Mouse (Mus musculus) heart, embryonic 13.5 days (tissue): ENCODE measurements around the gene Fgf13. TPM values are rescaled to one million over a fixed set of nuclear protein-coding genes. Genes with fewer than 3 reads are reported as not detected.
A peak's percentile ranks its signal among the peaks of the same experiment; 100 is the strongest.

Source experiments
- ATAC-seq: fragments of 200-750 bp; cut with Nextera tagmentation; 2 replicates; pipeline ENCODE4 v1.8.0; 2017; ENCODE audit warnings: moderate TSS enrichment; ENCODE audit not compliant: insufficient number of reproducible peaks, low FRiP score, low TSS enrichment; ENCODE audit errors: extremely low read depth
- H3K27ac ChIP-seq: fragments of 300-500 bp; sonication (generic); replicated peaks from 2 replicates; pipeline ENCODE4 v1.5.1; 2015; ENCODE audit warnings: moderate library complexity, mild to moderate bottlenecking, inconsistent platforms
- H3K27me3 ChIP-seq: fragments of 300-500 bp; sonication (generic); replicated peaks from 2 replicates; pipeline ENCODE4 v1.6.1; 2015; ENCODE audit warnings: mild to moderate bottlenecking, inconsistent platforms
- H3K36me3 ChIP-seq: fragments of 300-500 bp; sonication (generic); 2 replicates; pipeline ENCODE4 v1.6.1; 2015; ENCODE audit warnings: mild to moderate bottlenecking, inconsistent platforms
- H3K4me1 ChIP-seq: fragments of 300-500 bp; sonication (generic); 2 replicates; pipeline ENCODE4 v1.6.1; 2015; ENCODE audit warnings: inconsistent platforms
- H3K4me2 ChIP-seq: fragments of 300-500 bp; sonication (generic); 2 replicates; pipeline ENCODE4 v1.6.1; 2015; ENCODE audit warnings: inconsistent platforms, mild to moderate bottlenecking, moderate library complexity
- H3K4me3 ChIP-seq: fragments of 300-500 bp; sonication (generic); 2 replicates; pipeline ENCODE4 v1.5.1; 2015; ENCODE audit warnings: moderate library complexity, mild to moderate bottlenecking, inconsistent platforms
- H3K9ac ChIP-seq: fragments of 300-500 bp; sonication (generic); 2 replicates; pipeline ENCODE4 v1.6.1; 2015; ENCODE audit warnings: inconsistent platforms, mild to moderate bottlenecking, moderate library complexity
- H3K9me3 ChIP-seq: fragments of 300-500 bp; sonication (generic); 2 replicates; pipeline ENCODE4 v1.6.1; 2016; ENCODE audit warnings: inconsistent platforms
- WGBS: fragments of 180-500 bp; shearing (Covaris S2); methylation state at CpG from one replicate; pipeline ENCODE4 v1.1.7; 2015; ENCODE audit warnings: mixed read lengths; 5-methylcytosine and 5-hydroxymethylcytosine counted together
- microRNA counts: library from miRNA; unstranded; fragments of <30 nt; microRNA quantifications from one replicate; lab custom pipeline; 2016
- microRNA-seq: library from miRNA; unstranded; fragments of <30 nt; microRNA quantifications from one replicate; pipeline ENCODE4, GENCODE M21; 2016
- polyA plus RNA-seq: library from polyadenylated mRNA; unstranded; fragments of >200 nt; fragmentation: Nextera tagmentation; extraction: Ambion mirVana; gene quantifications from 2 replicates; pipeline ENCODE4 v1.2.1, GENCODE M21; 2015

Gene Fgf13
- polyA plus RNA-seq, 1 experiment from 2014 or later = 53.9 TPM

- H3K36me3 ChIP-seq = no peaks in the 10 kb centered on the region
- H3K27me3 ChIP-seq = no peaks in the 10 kb centered on the region
- no peak overlapping the region for H3K4me3 ChIP-seq
- ATAC-seq = no peak
- no peak overlapping the region for H3K4me2 ChIP-seq
- H3K9me3 ChIP-seq = no peaks in the 10 kb centered on the region
- H3K4me1 ChIP-seq = no peaks in the 10 kb centered on the region
- H3K27ac ChIP-seq = no peak overlapping the region
- 75% methylated on average over 4 of the region's 4 CpGs for WGBS
- H3K9ac ChIP-seq = no peak overlapping the region
These were observed 441.2 kb downstream of the Fgf13 start for GRCm38 (mm10) chrX:59126637-59127036.

GRCm38 (mm10) chrX:59113187-59113586 lies 454.7 kb downstream of the Fgf13 start:
- H3K4me1 ChIP-seq = no peaks in the 10 kb centered on the region
- no peak for ATAC-seq
- no peaks in the 10 kb centered on the region for H3K36me3 ChIP-seq
- no peak overlapping the region for H3K4me3 ChIP-seq
- no peak overlapping the region for H3K4me2 ChIP-seq
- H3K27ac ChIP-seq = no peak overlapping the region
- H3K9ac ChIP-seq = no peak overlapping the region
- H3K9me3 ChIP-seq = no peaks in the 10 kb centered on the region
- no peaks in the 10 kb centered on the region for H3K27me3 ChIP-seq

GRCm38 (mm10) chrX:59085928-59086327 lies 481.9 kb downstream of the Fgf13 start:
- no peak overlapping the region for H3K4me3 ChIP-seq
- H3K4me1 ChIP-seq = no peaks in the 10 kb centered on the region
- H3K4me2 ChIP-seq = no peak overlapping the region
- ATAC-seq = no peak
- no peaks in the 10 kb centered on the region for H3K27me3 ChIP-seq
- H3K9ac ChIP-seq = no peak overlapping the region
- 77% methylated on average over 3 of the region's 3 CpGs for WGBS
- H3K9me3 ChIP-seq = no peaks in the 10 kb centered on the region
- no peaks in the 10 kb centered on the region for H3K36me3 ChIP-seq
- H3K27ac ChIP-seq = no peak overlapping the region

GRCm38 (mm10) chrX:59080427-59080826 lies 487.4 kb downstream of the Fgf13 start:
- Histone ChIP-seq H3K9ac (no peak overlapping the region), H3K4me3 (no peak overlapping the region), H3K9me3 (no peaks in the 10 kb centered on the region), H3K27ac (no peak overlapping the region), H3K27me3 (no peaks in the 10 kb centered on the region), H3K4me2 (no peak overlapping the region), H3K4me1 (no peaks in the 10 kb centered on the region), H3K36me3 (no peaks in the 10 kb centered on the region)
- no peak for ATAC-seq

GRCm38 (mm10) chrX:59072083-59072482 lies 495.8 kb downstream of the Fgf13 start:
- Histone ChIP-seq H3K36me3 (no peaks in the 10 kb centered on the region), H3K9me3 (no peaks in the 10 kb centered on the region), H3K27ac (no peak overlapping the region), H3K9ac (no peak overlapping the region), H3K4me2 (no peak overlapping the region), H3K4me3 (no peak overlapping the region), H3K27me3 (no peaks in the 10 kb centered on the region), H3K4me1 (no peaks in the 10 kb centered on the region)
- WGBS = 74% methylated on average over 3 of the region's 3 CpGs
- no peak for ATAC-seq

GRCm38 (mm10) chrX:59063157-59063556 lies 504.7 kb downstream of the Fgf13 start:
- H3K4me1 ChIP-seq = no peaks in the 10 kb centered on the region
- WGBS = 75% methylated on average over 4 of the region's 4 CpGs
- no peak for ATAC-seq

GRCm38 (mm10) chrX:59034969-59035368 lies 532.9 kb downstream of the Fgf13 start:
- H3K9ac ChIP-seq = no peak overlapping the region
- no peak overlapping the region for H3K4me2 ChIP-seq
- no peak overlapping the region for H3K4me3 ChIP-seq
- no peaks in the 10 kb centered on the region for H3K4me1 ChIP-seq
- H3K9me3 ChIP-seq = no peaks in the 10 kb centered on the region
- no peaks in the 10 kb centered on the region for H3K27me3 ChIP-seq
- no peak overlapping the region for H3K27ac ChIP-seq
- no peaks in the 10 kb centered on the region for H3K36me3 ChIP-seq
- WGBS = 52% methylated on average over 1 of the region's 1 CpGs
- no peak for ATAC-seq

More at GRCm38 (mm10) chrX:59063157-59063556, 504.7 kb downstream of the Fgf13 start:
- no peak overlapping the region for H3K4me2 ChIP-seq
- H3K27me3 ChIP-seq = no peaks in the 10 kb centered on the region
- H3K9ac ChIP-seq = no peak overlapping the region
- H3K36me3 ChIP-seq = 0 out of 2 replicates have a peak, but pooled peaks cover 4% of the 10 kb centered on the region
- H3K9me3 ChIP-seq = no peaks in the 10 kb centered on the region
- H3K27ac ChIP-seq = no peak overlapping the region
- no peak overlapping the region for H3K4me3 ChIP-seq

MicroRNA genes within 50 kb of the gene (microRNA counts, 519-probe panel; counts per million panel counts)
- microRNA mmu-miR-504 (lab: Ali Mortazavi, UCI) = 1,482 counts per million, percentile 62 among the panel's probes with 10 or more counts

Small RNAs within 50 kb of the gene (microRNA-seq; reads per million reads assigned to microRNA genes)
- 24.1 reads per million, percentile 37 among the genes with 10 or more reads in this experiment for gene Mir504
